Mouse (Mus musculus) heart, embryonic 12.5 days (tissue): ENCODE results near the gene Nt5c3b. TPM values are rescaled to one million over a fixed set of nuclear protein-coding genes. Genes with fewer than 3 reads are reported as not detected.
A peak's percentile ranks its signal among the peaks of the same experiment; 100 is the strongest.

Experiments
- ATAC-seq: fragments of 200-750 bp; cut with Nextera tagmentation; 2 replicates; pipeline ENCODE4 v1.8.0; 2017; ENCODE audit warnings: moderate TSS enrichment, moderate library complexity; ENCODE audit not compliant: insufficient number of reproducible peaks, low FRiP score
- H3K27ac ChIP-seq: fragments of 300-500 bp; sonication (generic); 2 replicates; pipeline ENCODE4 v1.5.1; 2016; ENCODE audit warnings: mild to moderate bottlenecking, moderate library complexity; ENCODE audit not compliant: poor library complexity, severe bottlenecking
- H3K27me3 ChIP-seq: fragments of 300-500 bp; sonication (generic); replicated peaks from 2 replicates; pipeline ENCODE4 v1.6.1; 2016; ENCODE audit warnings: mild to moderate bottlenecking, moderate library complexity
- H3K36me3 ChIP-seq: fragments of 300-500 bp; sonication (generic); 2 replicates; pipeline ENCODE4 v1.6.1; 2016; ENCODE audit warnings: mild to moderate bottlenecking, moderate library complexity
- H3K4me1 ChIP-seq: fragments of 300-500 bp; sonication (generic); replicated peaks from 2 replicates; pipeline ENCODE4 v1.6.1; 2016; ENCODE audit warnings: mild to moderate bottlenecking
- H3K4me2 ChIP-seq: fragments of 300-500 bp; sonication (generic); 2 replicates; pipeline ENCODE4 v1.6.1; 2016; ENCODE audit warnings: mild to moderate bottlenecking, moderate library complexity
- H3K4me3 ChIP-seq: fragments of 300-500 bp; sonication (generic); 2 replicates; pipeline ENCODE4 v1.5.1; 2016; ENCODE audit warnings: mild to moderate bottlenecking
- H3K9ac ChIP-seq: fragments of 300-500 bp; sonication (generic); 2 replicates; pipeline ENCODE4 v1.6.1; 2016; ENCODE audit warnings: mild to moderate bottlenecking, moderate library complexity
- H3K9me3 ChIP-seq: fragments of 300-500 bp; sonication (generic); replicated peaks from 2 replicates; pipeline ENCODE4 v1.6.1; 2016; ENCODE audit warnings: mild to moderate bottlenecking, moderate library complexity
- WGBS: fragments of 180-500 bp; shearing (Covaris S2); methylation state at CpG from one replicate; pipeline ENCODE4 v1.1.7; 2016; 5-methylcytosine and 5-hydroxymethylcytosine counted together
- polyA plus RNA-seq: library from polyadenylated mRNA; unstranded; fragments of >200 nt; fragmentation: Nextera tagmentation; extraction: Ambion mirVana; gene quantifications from 2 replicates; pipeline ENCODE4 v1.2.1, GENCODE M21; 2016

Nt5c3b gene
- polyA plus RNA-seq, 1 experiment from 2014 or later = 104 TPM

DNA sequence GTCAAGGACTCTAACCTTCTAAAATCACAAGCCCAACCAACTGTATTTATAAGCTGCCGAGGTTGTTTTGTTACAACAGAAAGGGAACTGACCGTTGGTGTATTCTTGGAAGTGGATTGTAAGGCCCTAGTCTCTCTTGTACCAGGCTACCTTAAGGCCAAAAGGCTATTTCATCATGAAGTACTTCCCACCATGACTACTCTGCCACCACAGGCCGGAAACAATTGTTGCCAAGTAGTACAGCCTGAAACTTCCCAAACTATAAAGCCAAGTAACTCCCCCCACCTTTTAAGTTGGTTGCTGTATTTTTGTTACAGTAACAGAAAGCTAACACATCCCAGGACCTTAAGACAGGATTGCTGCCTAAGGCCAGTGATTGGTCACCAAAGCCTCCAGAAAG lies 14.8 kb downstream of the Nt5c3b start:
- Histone ChIP-seq H3K4me1 (peaks cover 52% of the 10 kb centered on the region), H3K4me2 (no peak overlapping the region), H3K4me3 (no peak overlapping the region), H3K9me3 (no peaks in the 10 kb centered on the region), H3K9ac (no peak overlapping the region), H3K27me3 (no peaks in the 10 kb centered on the region), H3K27ac (no peak overlapping the region), H3K36me3 (peaks cover 50% of the 10 kb centered on the region)
- WGBS = 78% methylated on average over 3 of the region's 3 CpGs
- no peak for ATAC-seq

DNA sequence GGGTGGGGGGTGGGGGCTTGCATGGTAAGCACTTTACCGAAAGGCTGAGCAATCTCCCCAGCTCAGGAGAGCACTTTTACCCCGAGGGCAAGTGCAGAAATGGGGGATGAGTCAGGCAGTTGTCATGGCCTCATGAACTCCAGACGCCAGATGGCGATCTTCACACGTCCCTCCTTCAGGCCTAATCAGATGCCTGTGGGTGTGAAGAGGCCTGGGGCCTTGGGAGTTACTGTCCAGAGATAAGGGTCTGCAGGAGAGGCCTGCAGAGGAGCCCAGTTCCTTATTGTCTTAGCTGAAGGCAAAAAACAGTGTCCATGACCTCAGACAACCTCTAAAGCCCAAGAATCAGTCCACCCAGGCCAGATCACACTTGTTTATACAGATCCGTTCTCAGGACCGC lies 15.8 kb downstream of the Nt5c3b start:
- H3K9me3 ChIP-seq = no peaks in the 10 kb centered on the region
- 9% methylated on average over 7 of the region's 7 CpGs for WGBS
- no peaks in the 10 kb centered on the region for H3K27me3 ChIP-seq
- H3K4me1 ChIP-seq = peaks cover 42% of the 10 kb centered on the region
- 0 out of 2 replicates have a peak overlapping the region, but pooled peaks have one; percentile 27 for H3K9ac ChIP-seq
- ATAC-seq = peak; percentile 48; the same call in 1 of the 2 replicates
- no peak overlapping the region for H3K4me3 ChIP-seq
- no peak overlapping the region for H3K27ac ChIP-seq
- H3K4me2 ChIP-seq = no peak overlapping the region
- peaks cover 57% of the 10 kb centered on the region for H3K36me3 ChIP-seq

DNA sequence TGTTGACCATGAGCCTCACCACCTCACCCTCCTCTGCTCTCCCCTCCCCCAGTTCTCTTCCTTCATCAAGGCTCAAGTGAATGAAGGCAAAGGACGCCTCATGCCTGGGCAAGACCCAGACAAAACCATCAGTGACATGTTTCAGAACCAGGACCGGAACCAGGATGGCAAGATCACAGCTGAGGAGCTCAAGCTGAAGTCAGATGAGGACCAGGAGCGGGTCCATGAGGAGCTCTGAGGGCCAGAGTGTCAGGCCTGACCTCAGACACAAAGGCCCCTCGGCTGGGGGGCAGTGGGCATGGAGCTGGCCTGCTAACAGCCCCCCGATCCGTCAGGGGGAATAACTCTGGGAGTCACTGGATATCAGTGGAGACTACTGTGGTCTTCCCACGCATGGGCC lies 17.8 kb downstream of the Nt5c3b start:
- Histone ChIP-seq H3K4me3 (no peak overlapping the region), H3K27me3 (no peaks in the 10 kb centered on the region), H3K4me1 (peaks cover 22% of the 10 kb centered on the region), H3K9me3 (no peaks in the 10 kb centered on the region), H3K27ac (no peak overlapping the region), H3K9ac (no peak overlapping the region), H3K4me2 (no peak overlapping the region), H3K36me3 (peaks cover 52% of the 10 kb centered on the region)
- no peak for ATAC-seq
- WGBS = 93% methylated on average over 7 of the region's 7 CpGs

- H3K27ac ChIP-seq = no peak overlapping the region
- no peaks in the 10 kb centered on the region for H3K27me3 ChIP-seq
- no peak overlapping the region for H3K9ac ChIP-seq
- 81% methylated on average over 8 of the region's 8 CpGs for WGBS
- H3K4me2 ChIP-seq = no peak overlapping the region
- no peak overlapping the region for H3K4me3 ChIP-seq
- H3K4me1 ChIP-seq = peaks cover 25% of the 10 kb centered on the region
- peaks cover 52% of the 10 kb centered on the region for H3K36me3 ChIP-seq
- H3K9me3 ChIP-seq = no peaks in the 10 kb centered on the region
- no peak for ATAC-seq
These were observed 20.1 kb downstream of the Nt5c3b start for GRCm38 (mm10) chr11:100421537-100421936.

DNA sequence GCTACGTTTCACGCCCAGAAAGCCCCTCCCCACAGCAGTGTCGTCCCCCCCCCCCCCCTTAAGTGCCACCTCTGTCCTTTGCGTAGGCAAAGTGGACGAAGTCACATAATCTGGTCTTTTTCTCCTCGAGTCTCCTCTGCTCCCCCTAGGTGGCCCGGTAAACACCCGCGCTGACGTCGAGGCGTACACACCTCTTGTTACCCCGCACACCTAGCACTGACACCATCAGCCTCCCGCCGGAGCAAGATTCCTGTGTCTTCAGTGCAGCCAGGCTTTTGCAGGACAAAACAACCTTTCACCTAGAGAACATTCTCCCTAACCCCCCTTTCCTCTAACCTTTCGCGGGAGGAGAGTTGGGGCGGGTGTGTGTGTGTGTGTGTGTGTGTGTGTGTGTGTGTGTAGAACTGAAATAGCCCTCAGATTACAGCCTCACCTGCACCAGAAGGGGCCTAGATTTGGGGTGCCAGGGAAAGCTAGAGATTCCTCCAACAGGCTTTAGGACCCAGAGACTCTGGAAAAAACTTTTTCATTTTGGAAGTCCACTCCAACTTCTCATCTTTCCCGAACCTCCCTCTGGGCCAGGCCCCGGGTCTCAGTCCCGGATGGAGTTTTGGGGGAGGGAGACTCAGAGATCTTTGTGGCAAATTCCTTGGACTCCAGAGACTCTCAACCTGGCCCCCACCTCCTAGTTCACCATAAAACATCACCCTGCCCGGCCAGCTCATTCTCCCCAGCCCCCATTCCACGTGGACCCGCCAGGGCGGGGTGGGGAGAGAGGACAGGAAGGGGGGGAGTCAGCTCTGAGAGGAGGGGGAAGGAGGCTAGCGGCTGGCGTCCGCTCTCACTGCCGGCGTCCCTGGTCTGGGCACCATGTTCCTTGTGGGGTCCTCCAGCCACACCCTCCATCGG lies 26.4 kb downstream of the Nt5c3b start, which contains the start of gene Fkbp10:
Gene Fkbp10, plus strand, starts transcription at position 784 of the 909 bp plus-strand sequence.
- Histone ChIP-seq H3K27ac (peak within 1 kb of the TSS; percentile 94), H3K4me1 (peaks cover 42% of the 10 kb centered on the region), H3K36me3 (peaks cover 20% of the 10 kb centered on the region), H3K9ac (peak within 1 kb of the TSS; percentile 90), H3K27me3 (no peaks in the 10 kb centered on the region), H3K9me3 (no peaks in the 10 kb centered on the region), H3K4me2 (peak within 1 kb of the TSS; percentile 82), H3K4me3 (peak within 1 kb of the TSS; percentile 76)
- WGBS = under 1% methylated on average over 31 of the region's 31 CpGs
- peak; percentile 59 for ATAC-seq

DNA sequence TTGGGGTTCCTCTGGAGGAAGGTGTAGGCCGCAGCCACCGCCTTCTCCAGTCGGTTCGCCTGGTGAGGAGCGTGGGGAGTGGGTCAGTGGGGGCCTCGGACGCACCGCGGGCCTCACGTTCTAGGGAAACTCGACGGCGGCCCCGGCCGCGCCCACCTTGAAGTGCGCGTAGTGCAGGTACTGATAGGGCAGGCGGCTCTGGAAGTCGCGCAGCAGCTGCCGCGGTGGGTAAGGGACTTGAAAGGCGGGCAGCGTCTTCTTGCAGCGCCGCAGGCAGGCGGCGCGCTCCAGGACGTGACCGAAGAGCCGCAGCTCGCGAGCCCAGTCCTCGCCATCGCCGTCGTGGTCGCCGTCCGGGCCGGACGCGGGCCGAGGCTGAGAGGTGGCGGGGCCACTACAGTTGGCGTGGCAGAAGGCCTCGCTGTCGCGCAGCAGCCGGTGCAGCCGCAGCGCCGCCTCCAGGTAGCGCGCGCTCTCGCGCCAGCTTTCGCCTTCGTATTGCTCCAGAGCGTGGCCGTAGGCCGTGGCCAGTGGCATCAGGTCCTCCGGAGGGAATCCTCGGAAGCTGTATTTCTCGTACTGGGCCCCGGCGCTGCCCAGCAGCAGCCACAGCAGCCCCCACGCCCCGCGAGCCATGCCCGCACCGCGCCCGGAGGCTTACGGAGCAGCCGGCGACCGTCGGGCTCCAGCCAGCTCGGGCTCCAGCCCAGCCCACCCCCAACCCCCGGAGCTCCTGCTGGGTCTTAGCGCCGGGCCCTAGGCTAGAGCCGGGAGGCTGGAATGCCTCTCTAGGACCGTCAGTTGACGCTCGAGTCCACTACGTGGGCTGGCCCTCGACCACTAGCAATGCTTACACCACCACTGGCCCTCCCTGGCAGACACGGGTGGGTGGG lies 27.3 kb downstream of the Nt5c3b start, which contains the start of gene P3h4:
Gene P3h4, minus strand, starts transcription at position 816 of the 893 bp plus-strand sequence.
- Histone ChIP-seq H3K9ac (peak within 1 kb of the TSS; percentile 90), H3K4me3 (peak within 1 kb of the TSS; percentile 76), H3K27ac (peak within 1 kb of the TSS; percentile 94), H3K27me3 (no peaks in the 10 kb centered on the region), H3K4me2 (peak within 1 kb of the TSS; percentile 82), H3K9me3 (no peaks in the 10 kb centered on the region), H3K36me3 (peaks cover 25% of the 10 kb centered on the region), H3K4me1 (peaks cover 42% of the 10 kb centered on the region)
- WGBS = 1% methylated on average over 91 of the region's 93 CpGs
- peak; percentile 92 for ATAC-seq

- peaks cover 42% of the 10 kb centered on the region for H3K4me1 ChIP-seq
- H3K36me3 ChIP-seq = peaks cover 32% of the 10 kb centered on the region
- H3K4me3 ChIP-seq = peak overlapping the region; percentile 76
- ATAC-seq = no peak
- no peaks in the 10 kb centered on the region for H3K27me3 ChIP-seq
- 57% methylated on average over 11 of the region's 11 CpGs for WGBS
- H3K4me2 ChIP-seq = peak overlapping the region; percentile 82
- no peaks in the 10 kb centered on the region for H3K9me3 ChIP-seq
- peak overlapping the region; percentile 94; the same call in 1 of the 2 replicates for H3K27ac ChIP-seq
- H3K9ac ChIP-seq = peak overlapping the region; percentile 90
These were observed 28.1 kb downstream of the Nt5c3b start for GRCm38 (mm10) chr11:100413541-100413940.

DNA sequence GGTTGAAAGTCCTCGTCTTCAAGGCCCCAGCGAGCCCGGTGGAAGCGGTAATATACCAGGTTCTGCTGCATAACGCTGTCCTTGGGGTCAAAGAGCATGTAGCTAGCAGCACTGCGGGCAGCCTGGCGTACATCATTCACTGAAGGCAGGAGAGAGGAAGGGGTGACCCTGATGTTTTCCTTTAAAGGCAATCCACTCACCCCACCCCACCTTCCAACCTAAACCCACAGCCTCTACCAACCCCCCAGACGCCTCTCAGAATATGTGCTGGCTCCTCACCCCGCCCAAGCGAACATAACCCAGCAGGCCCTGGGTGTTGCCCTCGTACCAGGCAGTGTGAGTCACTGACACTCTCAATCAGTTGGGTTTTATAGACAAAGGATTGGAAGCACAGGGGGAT lies 29.9 kb downstream of the Nt5c3b start:
- ATAC-seq = no peak
- Histone ChIP-seq H3K4me2 (peak overlapping the region; percentile 82), H3K36me3 (peaks cover 36% of the 10 kb centered on the region), H3K9me3 (no peaks in the 10 kb centered on the region), H3K27me3 (no peaks in the 10 kb centered on the region), H3K27ac (0 out of 2 replicates have a peak overlapping the region, but pooled peaks have one; percentile 4), H3K4me3 (peak overlapping the region; percentile 76; the same call in 1 of the 2 replicates), H3K4me1 (peaks cover 38% of the 10 kb centered on the region), H3K9ac (peak overlapping the region; percentile 90; the same call in 1 of the 2 replicates)
- WGBS = 49% methylated on average over 11 of the region's 11 CpGs

DNA sequence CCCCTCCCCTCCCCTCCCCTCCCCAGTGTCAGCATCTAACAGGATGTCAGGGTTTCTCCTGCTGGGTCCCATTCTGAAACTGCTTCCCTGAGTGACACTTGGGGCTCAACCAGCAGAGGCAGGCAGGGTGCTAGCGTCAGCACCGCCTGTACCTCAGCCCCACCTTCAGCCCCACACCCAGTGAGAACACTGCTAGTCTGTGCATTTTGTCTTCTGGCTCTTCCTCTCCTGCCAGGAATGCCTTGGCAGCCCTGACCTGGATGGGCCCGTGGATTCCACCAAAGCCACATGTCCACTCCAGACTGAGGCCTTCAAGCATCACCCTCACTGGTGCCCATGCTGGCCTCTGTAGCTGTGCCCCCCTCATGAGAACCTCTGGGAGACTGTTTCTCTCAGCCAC lies 31.9 kb downstream of the Nt5c3b start:
- WGBS = 73% methylated on average over 3 of the region's 3 CpGs
- Histone ChIP-seq H3K27ac (no peak overlapping the region), H3K9ac (no peak overlapping the region), H3K4me1 (peaks cover 36% of the 10 kb centered on the region), H3K4me3 (no peak overlapping the region), H3K36me3 (peaks cover 36% of the 10 kb centered on the region), H3K27me3 (no peaks in the 10 kb centered on the region), H3K9me3 (no peaks in the 10 kb centered on the region), H3K4me2 (no peak overlapping the region)
- no peak for ATAC-seq

- no peak overlapping the region for H3K9ac ChIP-seq
- 87% methylated on average over 12 of the region's 12 CpGs for WGBS
- no peak overlapping the region for H3K4me2 ChIP-seq
- no peaks in the 10 kb centered on the region for H3K27me3 ChIP-seq
- no peak for ATAC-seq
- H3K4me1 ChIP-seq = peaks cover 43% of the 10 kb centered on the region
- no peak overlapping the region for H3K27ac ChIP-seq
- peaks cover 36% of the 10 kb centered on the region for H3K36me3 ChIP-seq
- no peaks in the 10 kb centered on the region for H3K9me3 ChIP-seq
- H3K4me3 ChIP-seq = no peak overlapping the region
These were observed 32.7 kb downstream of the Nt5c3b start for GRCm38 (mm10) chr11:100408835-100409462.
